In the genomic region with DNA sequence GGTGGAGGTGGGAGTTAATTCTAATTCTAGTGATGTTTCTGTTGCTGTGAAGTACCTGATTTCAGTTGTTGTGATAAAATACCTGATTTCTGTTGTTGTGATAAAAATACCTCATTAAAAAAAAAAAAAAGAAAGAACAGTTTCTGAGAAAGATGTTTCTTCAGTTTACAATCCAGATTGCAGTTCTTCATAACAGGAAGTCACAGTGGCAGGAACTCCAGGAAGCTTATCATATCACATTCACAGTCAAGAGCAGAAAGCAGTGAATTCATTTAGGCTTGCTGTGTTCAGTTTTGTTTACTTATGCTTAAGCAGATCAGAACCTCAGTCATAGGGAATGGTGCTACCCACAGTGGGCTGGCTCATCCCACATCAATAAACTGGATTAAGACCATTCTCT, we compare ENCODE assay signal across 19 mouse cellular contexts. TPM values are rescaled to one million over a fixed set of nuclear protein-coding genes. Genes with fewer than 3 reads are reported as not detected.
DNase-seq lines count a peak whose midpoint lies in the region; ATAC-seq lines count a peak whose summit lies in the region.
"Had no signal": no experiment of that assay in that cellular context is flagged by ENCODE, and none has a peak within 500 bp of the region (broad histone marks: within the 10 kb centered on the region; RNA-seq: fewer than 3 reads in every experiment).

No protein-coding gene starts in this region.

- peak; percentile 15 for DNase-seq in 416B (ENCODE audit: low read depth)
- no peak for DNase-seq in left cerebral cortex, adult 9 months (ENCODE audit: low spot score in 2 of 2)
- DNase-seq in adrenal gland, postnatal 4 days (ENCODE audit: low spot score in 2 of 2), result no peak
- DNase-seq in kidney, postnatal 10 days, result no peak
- DNase-seq: adrenal gland, adult 2 months; adrenal gland, postnatal 10 days; adrenal gland, postnatal 25 days; cerebellum, adult 18-20 months; cerebellum, adult 8-10 months; cerebellum, adult 9-11 months; cerebellum, postnatal 14 days; cerebellum, postnatal 36 days; embryo, embryonic 11 days had no signal

- peak; percentile 83 for ATAC-seq in CD4-positive, CD25-positive, alpha-beta regulatory T cell, adult 4 months
- ATAC-seq in activated CD4-positive, CD25-positive, alpha-beta regulatory T cell, adult 4 months, result peak; percentile 74
- ATAC-seq in inflammation-experienced regulatory T-cells, adult 6 months, result peak; percentile 82
- ATAC-seq: forebrain, embryonic 14.5 days; forebrain, embryonic 16.5 days; Patski had no signal

RNA-seq across cellular contexts. Expression of a gene that starts 57.8 kb away (rescaled TPM):
- 1 to 10 TPM; 2.5 to 3.5 TPM for polyA plus RNA-seq in CD4-positive, CD25-positive, alpha-beta regulatory T cell, adult 4 months (2017; shearing (Covaris generic))
- 10 to 100 TPM in 1 of 2 experiments, 1 to 10 TPM in 1; 7.1 to 12.3 TPM for polyA plus RNA-seq in activated CD4-positive, CD25-positive, alpha-beta regulatory T cell, adult 4 months (2017; shearing (Covaris generic))
- 10 to 100 TPM in 1 of 3 experiments, 1 to 10 TPM in 2; 1.4 to 35.4 (median 4.2) TPM for polyA plus RNA-seq in inflammation-experienced regulatory T-cells, adult 6 months (2017; shearing (Covaris generic))
- 1 to 10 TPM; 7.6 to 7.8 TPM for total RNA-seq in adrenal gland, postnatal 4 days (2021)
- polyA plus RNA-seq: adrenal gland, adult 2 months had no signal
